Mouse (Mus musculus) liver, postnatal 0 days (tissue): ENCODE data around the gene Kif1c.

Experiments used
- CTCF ChIP-seq: sonication (generic); IDR thresholded peaks from 2 replicates; pipeline ENCODE4 v1.5.1; 2016; ENCODE audit warnings: antibody characterized with exemption, low read depth
- EP300 ChIP-seq: IDR thresholded peaks from 2 replicates; pipeline ENCODE4 v1.6.1; 2016; ENCODE audit warnings: antibody characterized with exemption, low read depth, mild to moderate bottlenecking

- peak; percentile 35 for TF ChIP-seq CTCF
- TF ChIP-seq EP300: no peak
Observed at GRCm38 (mm10) chr11:70697376-70697775, 3.0 kb upstream of the Kif1c start.
